Mouse (Mus musculus) megakaryocyte, embryonic 14.5 days (primary cell): ENCODE data around the gene Tnp1.

ENCODE experiments used
- FLI1 ChIP-seq: IDR thresholded peaks from 2 replicates; pipeline ENCODE4 v1.6.1; 2012; ENCODE audit warnings: low read length, inconsistent platforms, mixed read lengths
- GATA1 ChIP-seq: IDR thresholded peaks from 3 replicates; pipeline ENCODE4 v1.6.1; 2012; ENCODE audit warnings: mixed read lengths, low read length, inconsistent platforms, borderline replicate concordance

DNA sequence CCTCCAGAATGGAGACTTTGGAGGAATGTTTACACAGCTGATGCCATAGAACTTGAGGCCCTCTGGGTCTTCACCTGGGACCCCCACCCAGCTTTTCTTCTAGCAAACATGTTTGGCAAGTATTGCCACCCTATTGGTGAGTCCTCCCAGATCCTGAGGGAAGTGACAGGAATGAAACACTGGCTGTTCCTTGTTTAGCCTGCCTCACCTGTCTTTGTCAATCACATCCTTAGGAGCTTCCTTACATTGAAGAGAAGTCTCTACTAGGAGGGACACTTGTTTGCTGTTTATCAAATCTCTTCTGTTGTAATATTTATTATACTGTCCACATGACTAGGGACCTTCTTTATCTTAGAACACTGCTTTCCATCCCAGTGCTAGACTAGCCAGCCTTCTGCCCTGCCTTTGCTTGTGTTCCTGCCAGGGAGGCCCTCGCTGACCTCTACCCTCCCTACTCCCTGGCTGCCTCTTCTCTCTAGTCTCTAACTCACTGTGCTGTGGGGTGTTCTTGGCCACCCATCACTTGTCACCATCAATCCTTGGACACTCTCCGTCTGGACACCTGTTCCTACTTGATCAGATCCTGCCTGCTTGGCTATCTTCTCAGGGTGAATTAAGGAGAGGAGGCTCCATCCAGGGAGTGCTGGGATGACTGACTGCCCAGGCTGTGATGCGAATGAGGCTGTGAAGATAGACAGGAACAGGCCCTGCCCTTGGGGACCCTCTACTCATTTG lies 25.1 kb upstream of the Tnp1 start:
- TF ChIP-seq GATA1 (no peak), FLI1 (no peak)
